Mouse (Mus musculus): Measurements from ENCODE around the gene Polr3h. TPM values are rescaled to one million over a fixed set of nuclear protein-coding genes. Genes with fewer than 3 reads are reported as not detected.
A peak's percentile ranks its signal among the peaks of the same experiment; 100 is the strongest.

Gene Polr3h
- polyA plus RNA-seq, 1 experiment from 2014 or later = 157 TPM

- no peak for ATAC-seq (replicated peaks; ENCODE audit: extremely low read depth, insufficient read depth, low FRiP score)
- Histone ChIP-seq H3K9ac (ENCODE audit: low read length) (no peak overlapping the region), H3K4me1 (ENCODE audit: control insufficient read depth, insufficient read depth, low read length) (peaks cover 7% of the 10 kb centered on the region; the same call in 1 of the 2 replicates), H3K4me2 (ENCODE audit: low read depth, low read length) (no peak overlapping the region), H3K36me3 (ENCODE audit: control insufficient read depth, insufficient read depth) (peaks cover 58% of the 10 kb centered on the region), H3K27ac (ENCODE audit: low read length) (no peak overlapping the region), H3K9me3 (replicated peaks; ENCODE audit: control insufficient read depth, low read length) (no peaks in the 10 kb centered on the region), H3K4me3 (ENCODE audit: low read length) (no peak overlapping the region), H3K27me3 (ENCODE audit: control insufficient read depth, insufficient read depth, low read length) (no peaks in the 10 kb centered on the region)
- 90% methylated on average over 8 of the region's 8 CpGs for WGBS
Measured at GRCm38 (mm10) chr15:81891822-81892580, 34.0 kb downstream of the Polr3h start.

- Histone ChIP-seq H3K4me3 (ENCODE audit: low read length) (no peak overlapping the region), H3K27me3 (ENCODE audit: control insufficient read depth, insufficient read depth, low read length) (no peaks in the 10 kb centered on the region), H3K9me3 (replicated peaks; ENCODE audit: control insufficient read depth, low read length) (no peaks in the 10 kb centered on the region), H3K4me2 (ENCODE audit: low read depth, low read length) (no peak overlapping the region), H3K36me3 (ENCODE audit: control insufficient read depth, insufficient read depth) (peaks cover 54% of the 10 kb centered on the region), H3K9ac (ENCODE audit: low read length) (no peak overlapping the region), H3K27ac (ENCODE audit: low read length) (no peak overlapping the region), H3K4me1 (ENCODE audit: control insufficient read depth, insufficient read depth, low read length) (peaks cover 7% of the 10 kb centered on the region; the same call in 1 of the 2 replicates)
- 81% methylated on average over 7 of the region's 7 CpGs for WGBS
- ATAC-seq (replicated peaks; ENCODE audit: extremely low read depth, insufficient read depth, low FRiP score) = no peak
Measured at GRCm38 (mm10) chr15:81891140-81891802, 34.8 kb downstream of the Polr3h start.

GRCm38 (mm10) chr15:81889175-81889574 lies 36.9 kb downstream of the Polr3h start:
- H3K27ac ChIP-seq (ENCODE audit: low read length) = no peak overlapping the region
- H3K4me3 ChIP-seq (ENCODE audit: low read length) = no peak overlapping the region
- H3K27me3 ChIP-seq (ENCODE audit: control insufficient read depth, insufficient read depth, low read length) = no peaks in the 10 kb centered on the region
- no peak for ATAC-seq (replicated peaks; ENCODE audit: extremely low read depth, insufficient read depth, low FRiP score)
- 84% methylated on average over 7 of the region's 7 CpGs for WGBS
- no peaks in the 10 kb centered on the region for H3K9me3 ChIP-seq (replicated peaks; ENCODE audit: control insufficient read depth, low read length)
- H3K9ac ChIP-seq (ENCODE audit: low read length) = no peak overlapping the region
- peaks cover 11% of the 10 kb centered on the region for H3K4me1 ChIP-seq (ENCODE audit: control insufficient read depth, insufficient read depth, low read length)
- H3K36me3 ChIP-seq (ENCODE audit: control insufficient read depth, insufficient read depth) = peaks cover 43% of the 10 kb centered on the region
- H3K4me2 ChIP-seq (ENCODE audit: low read depth, low read length) = no peak overlapping the region

GRCm38 (mm10) chr15:81886795-81887550 lies 39.1 kb downstream of the Polr3h start:
- no peaks in the 10 kb centered on the region for H3K9me3 ChIP-seq (replicated peaks; ENCODE audit: control insufficient read depth, low read length)
- ATAC-seq (replicated peaks; ENCODE audit: extremely low read depth, insufficient read depth, low FRiP score) = no peak
- no peak overlapping the region for H3K4me3 ChIP-seq (ENCODE audit: low read length)
- 76% methylated on average over 6 of the region's 6 CpGs for WGBS
- peaks cover 29% of the 10 kb centered on the region for H3K36me3 ChIP-seq (ENCODE audit: control insufficient read depth, insufficient read depth)
- H3K27ac ChIP-seq (ENCODE audit: low read length) = peak overlapping the region; percentile 29; the same call in 1 of the 2 replicates
- H3K4me2 ChIP-seq (ENCODE audit: low read depth, low read length) = no peak overlapping the region
- no peaks in the 10 kb centered on the region for H3K27me3 ChIP-seq (ENCODE audit: control insufficient read depth, insufficient read depth, low read length)
- H3K9ac ChIP-seq (ENCODE audit: low read length) = no peak overlapping the region
- H3K4me1 ChIP-seq (ENCODE audit: control insufficient read depth, insufficient read depth, low read length) = peaks cover 12% of the 10 kb centered on the region

GRCm38 (mm10) chr15:81885418-81885934 lies 40.6 kb downstream of the Polr3h start:
- 87% methylated on average over 3 of the region's 3 CpGs for WGBS
- no peak for ATAC-seq (replicated peaks; ENCODE audit: extremely low read depth, insufficient read depth, low FRiP score)

GRCm38 (mm10) chr15:81882348-81882747 lies 43.7 kb downstream of the Polr3h start:
- WGBS = 83% methylated on average over 3 of the region's 3 CpGs
- no peaks in the 10 kb centered on the region for H3K36me3 ChIP-seq (ENCODE audit: control insufficient read depth, insufficient read depth)
- H3K9ac ChIP-seq (ENCODE audit: low read length) = no peak overlapping the region
- no peak overlapping the region for H3K4me2 ChIP-seq (ENCODE audit: low read depth, low read length)
- H3K9me3 ChIP-seq (replicated peaks; ENCODE audit: control insufficient read depth, low read length) = no peaks in the 10 kb centered on the region
- H3K4me1 ChIP-seq (ENCODE audit: control insufficient read depth, insufficient read depth, low read length) = peaks cover 39% of the 10 kb centered on the region
- ATAC-seq (replicated peaks; ENCODE audit: extremely low read depth, insufficient read depth, low FRiP score) = no peak
- H3K27ac ChIP-seq (ENCODE audit: low read length) = no peak overlapping the region
- H3K4me3 ChIP-seq (ENCODE audit: low read length) = no peak overlapping the region
- no peaks in the 10 kb centered on the region for H3K27me3 ChIP-seq (ENCODE audit: control insufficient read depth, insufficient read depth, low read length)

More at GRCm38 (mm10) chr15:81885418-81885934, 40.6 kb downstream of the Polr3h start:
- Histone ChIP-seq H3K9me3 (replicated peaks; ENCODE audit: control insufficient read depth, low read length) (no peaks in the 10 kb centered on the region), H3K4me3 (ENCODE audit: low read length) (no peak overlapping the region), H3K4me2 (ENCODE audit: low read depth, low read length) (no peak overlapping the region), H3K4me1 (ENCODE audit: control insufficient read depth, insufficient read depth, low read length) (peaks cover 19% of the 10 kb centered on the region), H3K27me3 (ENCODE audit: control insufficient read depth, insufficient read depth, low read length) (no peaks in the 10 kb centered on the region), H3K36me3 (ENCODE audit: control insufficient read depth, insufficient read depth) (peaks cover 18% of the 10 kb centered on the region), H3K9ac (ENCODE audit: low read length) (no peak overlapping the region), H3K27ac (ENCODE audit: low read length) (no peak overlapping the region)

- Histone ChIP-seq H3K36me3 (ENCODE audit: control insufficient read depth, insufficient read depth) (no peaks in the 10 kb centered on the region), H3K27me3 (ENCODE audit: control insufficient read depth, insufficient read depth, low read length) (no peaks in the 10 kb centered on the region), H3K9ac (ENCODE audit: low read length) (peak overlapping the region; percentile 49), H3K27ac (ENCODE audit: low read length) (peak overlapping the region; percentile 82), H3K9me3 (replicated peaks; ENCODE audit: control insufficient read depth, low read length) (no peaks in the 10 kb centered on the region), H3K4me1 (ENCODE audit: control insufficient read depth, insufficient read depth, low read length) (peaks cover 39% of the 10 kb centered on the region), H3K4me2 (ENCODE audit: low read depth, low read length) (peak overlapping the region; percentile 34), H3K4me3 (ENCODE audit: low read length) (no peak overlapping the region; the same call in 1 of the 2 replicates)
- WGBS = 31% methylated on average over 5 of the region's 5 CpGs
- ATAC-seq (replicated peaks; ENCODE audit: extremely low read depth, insufficient read depth, low FRiP score) = peak; percentile 62
Measured at GRCm38 (mm10) chr15:81879531-81880401, 46.3 kb downstream of the Polr3h start.

Measured in heart, embryonic 16.5 days (tissue).